Mouse (Mus musculus): ENCODE measurements around the gene Golt1a. TPM values are rescaled to one million over a fixed set of nuclear protein-coding genes. Genes with fewer than 3 reads are reported as not detected.
"Not testable (repeated sequence)": the region's sequence is repeated elsewhere in the genome, so short reads cannot be mapped to it uniquely, and the experiment has no call there.

Golt1a gene
- total and polyA plus RNA-seq, 3 experiments, result 0.43 TPM; not detected in 2

DNA sequence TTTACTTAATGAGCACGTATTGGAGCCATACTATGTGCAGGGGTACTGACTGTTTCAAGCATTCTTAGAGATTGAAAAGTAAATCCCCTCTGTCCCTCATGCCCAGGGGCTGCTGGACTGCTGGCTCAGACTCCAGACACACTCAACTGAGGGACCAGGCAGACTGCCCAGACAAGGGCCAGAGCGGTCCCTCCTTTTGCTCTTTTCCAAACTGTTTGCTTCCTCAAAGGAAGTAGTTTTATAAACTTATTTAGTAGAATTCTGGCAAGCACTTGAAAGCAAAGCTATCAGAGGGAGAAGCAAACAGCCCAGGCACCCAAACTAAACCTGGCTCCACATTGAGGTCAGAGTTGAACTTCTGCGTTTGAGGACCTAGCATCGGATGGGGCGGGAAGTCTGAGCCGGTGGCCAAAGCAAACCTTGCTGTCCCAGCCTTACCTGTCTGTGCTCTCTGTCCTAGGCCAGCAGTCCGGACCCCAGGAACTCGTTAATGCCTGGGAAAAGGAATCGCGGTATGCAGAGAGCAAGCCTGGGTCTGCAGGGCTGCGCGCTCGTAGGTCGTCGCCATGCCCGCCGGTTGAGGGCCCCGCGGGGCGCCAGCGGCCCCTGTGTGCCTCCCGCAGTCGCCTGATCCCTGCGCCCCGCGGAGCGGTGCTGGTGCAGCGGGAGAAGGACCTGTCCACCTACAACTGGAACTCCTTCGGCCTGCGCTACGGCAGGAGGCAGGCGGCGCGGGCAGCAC lies 19.5 kb downstream of the Golt1a start:
- no peak for TF ChIP-seq POLR2A (IDR thresholded peaks at IDR 0.05; ENCODE audit: insufficient read depth, low read depth, low read length)
- no peak for TF ChIP-seq CTCF (IDR thresholded peaks at IDR 0.05)
- no peak for TF ChIP-seq EP300 (IDR thresholded peaks at IDR 0.05; ENCODE audit: insufficient read depth, low read depth, low read length)
- intact Hi-C loops (cut with DNase I), result no loop called here
- WGBS, result 11% methylated on average over 34 of the region's 34 CpGs
- no peak overlapping the region for H3K27ac ChIP-seq
- H3K27me3 ChIP-seq (ENCODE audit: control insufficient read depth, insufficient read depth, low read length), result peaks cover 5% of the 10 kb centered on the region; the same call in 1 of the 2 replicates
- H3K4me1 ChIP-seq (ENCODE audit: control insufficient read depth, insufficient read depth, low read length), result no peaks in the 10 kb centered on the region
- 0 out of 2 replicates have a peak overlapping the region, but pooled peaks have one; percentile 10 for H3K4me3 ChIP-seq
- H3K79me2 ChIP-seq (replicated peaks; ENCODE audit: control insufficient read depth, insufficient read depth, low read length), result no peaks in the 10 kb centered on the region
- H3K9ac ChIP-seq (ENCODE audit: low read depth, low read length), result 0 out of 2 replicates have a peak overlapping the region, but pooled peaks have one; percentile 7
- DNase-seq, result no peak
- no peaks in the 10 kb centered on the region for H3K36me3 ChIP-seq (ENCODE audit: control insufficient read depth, insufficient read depth, low read length)

DNA sequence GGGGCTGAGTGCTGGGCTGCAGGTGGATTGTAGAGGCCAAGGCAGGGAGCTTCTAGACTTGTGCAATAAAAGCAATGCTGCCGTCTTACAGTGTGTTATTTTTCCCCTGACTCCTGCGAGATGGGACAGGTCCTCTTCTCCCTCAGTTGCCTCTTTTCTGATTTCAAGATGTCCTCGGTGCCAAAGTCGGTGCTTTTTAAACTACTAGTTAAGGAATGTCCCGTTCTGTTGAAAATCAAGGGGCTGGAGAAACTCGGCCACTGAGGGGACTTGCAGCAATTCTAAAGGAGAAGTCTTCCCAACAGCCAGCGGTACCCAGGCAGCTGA lies 20.0 kb downstream of the Golt1a start:
- TF ChIP-seq POLR2A (IDR thresholded peaks at IDR 0.05; ENCODE audit: insufficient read depth, low read depth, low read length) (no peak), CTCF (IDR thresholded peaks at IDR 0.05) (no peak), EP300 (IDR thresholded peaks at IDR 0.05; ENCODE audit: insufficient read depth, low read depth, low read length) (no peak)
- Histone ChIP-seq H3K4me3 (0 out of 2 replicates have a peak overlapping the region, but pooled peaks have one; percentile 10), H3K79me2 (replicated peaks; ENCODE audit: control insufficient read depth, insufficient read depth, low read length) (no peaks in the 10 kb centered on the region)

DNA sequence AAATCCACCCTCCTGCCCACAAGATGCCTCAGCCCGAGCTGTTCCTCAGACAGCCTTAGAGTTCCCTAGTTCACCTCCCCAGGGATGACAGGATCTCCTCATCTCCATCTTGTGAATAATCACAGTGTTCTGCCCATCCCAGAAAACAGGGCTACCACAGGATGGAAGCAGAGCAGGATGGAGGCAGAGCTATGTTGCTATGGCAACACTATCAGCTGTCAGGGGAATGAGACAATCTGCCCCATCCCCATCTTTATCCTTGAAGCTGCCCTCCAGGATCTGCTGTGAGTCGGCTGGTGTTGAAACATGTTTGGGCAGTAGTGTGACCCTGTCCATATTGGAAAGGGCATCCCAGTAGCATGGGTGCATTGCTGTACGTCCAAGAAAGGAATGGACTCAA lies 21.5 kb downstream of the Golt1a start:
- no peak overlapping the region for H3K4me3 ChIP-seq
- H3K9ac ChIP-seq (ENCODE audit: low read depth, low read length), result no peak overlapping the region
- H3K27me3 ChIP-seq (ENCODE audit: control insufficient read depth, insufficient read depth, low read length), result peaks cover 5% of the 10 kb centered on the region; the same call in 1 of the 2 replicates
- DNase-seq, result no peak
- intact Hi-C loops (cut with DNase I), result no loop called here
- 63% methylated on average over 3 of the region's 3 CpGs for WGBS
- H3K4me1 ChIP-seq (ENCODE audit: control insufficient read depth, insufficient read depth, low read length), result no peaks in the 10 kb centered on the region
- H3K79me2 ChIP-seq (replicated peaks; ENCODE audit: control insufficient read depth, insufficient read depth, low read length), result no peaks in the 10 kb centered on the region
- no peaks in the 10 kb centered on the region for H3K36me3 ChIP-seq (ENCODE audit: control insufficient read depth, insufficient read depth, low read length)
- no peak for TF ChIP-seq POLR2A (IDR thresholded peaks at IDR 0.05; ENCODE audit: insufficient read depth, low read depth, low read length)
- TF ChIP-seq CTCF (IDR thresholded peaks at IDR 0.05), result no peak
- TF ChIP-seq EP300 (IDR thresholded peaks at IDR 0.05; ENCODE audit: insufficient read depth, low read depth, low read length), result no peak
- H3K27ac ChIP-seq, result no peak overlapping the region

More for the DNA sequence above, 20.0 kb downstream of the Golt1a start:
- no peaks in the 10 kb centered on the region for H3K36me3 ChIP-seq (ENCODE audit: control insufficient read depth, insufficient read depth, low read length)
- no peak for DNase-seq
- H3K27me3 ChIP-seq (ENCODE audit: control insufficient read depth, insufficient read depth, low read length), result peaks cover 5% of the 10 kb centered on the region; the same call in 1 of the 2 replicates
- intact Hi-C loops (cut with DNase I), result no loop called here
- no peak overlapping the region for H3K27ac ChIP-seq
- H3K4me1 ChIP-seq (ENCODE audit: control insufficient read depth, insufficient read depth, low read length), result no peaks in the 10 kb centered on the region
- 41% methylated on average over 7 of the region's 7 CpGs for WGBS
- no peak overlapping the region for H3K9ac ChIP-seq (ENCODE audit: low read depth, low read length)

DNA sequence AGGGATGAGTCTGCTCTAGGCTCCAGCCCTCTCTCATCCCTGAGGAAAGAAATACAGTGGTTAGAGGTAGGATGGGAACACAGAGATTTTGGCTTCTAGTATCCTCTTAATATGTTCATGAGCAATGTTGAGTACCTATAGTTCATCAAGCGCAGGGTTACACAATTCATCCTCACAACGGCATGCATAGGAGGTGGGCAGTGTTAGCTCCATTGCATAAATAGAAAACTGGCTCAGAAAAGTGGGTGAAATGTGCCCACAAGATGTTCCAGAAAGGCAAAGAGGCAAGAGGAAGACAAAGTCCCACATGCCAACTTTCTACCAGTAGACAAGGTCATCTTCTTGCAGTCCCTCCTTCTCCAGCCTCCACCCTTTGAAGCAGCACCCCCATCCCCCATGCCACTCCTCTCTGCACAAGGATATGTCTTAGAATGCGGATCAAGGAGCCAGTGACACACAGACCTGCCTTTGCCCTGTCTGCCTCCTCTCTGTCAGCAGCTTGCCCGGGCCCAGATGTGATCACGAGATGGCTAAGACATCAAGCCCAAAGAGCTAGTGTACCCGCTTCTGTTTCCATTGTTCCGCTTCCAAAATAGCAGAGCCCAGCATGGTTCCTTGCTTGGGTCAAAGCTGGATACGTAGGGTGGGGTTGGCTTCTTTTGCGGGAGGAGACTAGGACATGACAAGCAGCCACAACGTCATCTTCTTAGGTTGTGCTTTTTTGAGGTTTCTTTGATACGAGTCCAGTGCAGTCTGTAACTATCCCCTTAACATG lies 23.2 kb downstream of the Golt1a start:
- no peaks in the 10 kb centered on the region for H3K36me3 ChIP-seq (ENCODE audit: control insufficient read depth, insufficient read depth, low read length)
- WGBS, result 86% methylated on average over 11 of the region's 11 CpGs
- no peak overlapping the region for H3K4me3 ChIP-seq
- H3K27ac ChIP-seq, result no peak overlapping the region
- TF ChIP-seq EP300 (IDR thresholded peaks at IDR 0.05; ENCODE audit: insufficient read depth, low read depth, low read length) (no peak), CTCF (IDR thresholded peaks at IDR 0.05) (no peak), POLR2A (IDR thresholded peaks at IDR 0.05; ENCODE audit: insufficient read depth, low read depth, low read length) (no peak)
- intact Hi-C loops (cut with DNase I), result no loop called here
- no peaks in the 10 kb centered on the region for H3K79me2 ChIP-seq (replicated peaks; ENCODE audit: control insufficient read depth, insufficient read depth, low read length)
- H3K27me3 ChIP-seq (ENCODE audit: control insufficient read depth, insufficient read depth, low read length), result peaks cover 5% of the 10 kb centered on the region; the same call in 1 of the 2 replicates
- H3K9ac ChIP-seq (ENCODE audit: low read depth, low read length), result no peak overlapping the region
- H3K4me1 ChIP-seq (ENCODE audit: control insufficient read depth, insufficient read depth, low read length), result no peaks in the 10 kb centered on the region
- no peak for DNase-seq

DNA sequence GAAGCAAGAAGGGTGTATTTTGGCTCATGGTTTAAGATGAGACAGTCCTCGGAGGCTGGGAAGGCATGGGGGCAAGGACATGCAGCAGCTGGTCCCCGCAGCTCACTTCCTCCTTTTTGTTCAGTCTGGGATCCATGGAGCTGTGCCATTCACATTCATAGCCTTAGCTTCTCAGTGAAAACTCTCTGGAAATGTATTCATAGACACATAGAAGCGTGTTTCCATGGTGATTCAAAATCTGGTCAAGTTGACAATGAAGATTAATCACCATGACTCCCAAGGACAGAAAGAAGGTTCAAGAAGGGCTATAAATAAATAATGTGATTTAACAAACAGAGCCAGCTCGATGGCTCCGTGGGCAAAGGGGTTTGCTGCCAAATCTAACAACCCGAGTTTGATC lies 24.3 kb downstream of the Golt1a start:
- Histone ChIP-seq H3K27me3 (ENCODE audit: control insufficient read depth, insufficient read depth, low read length) (peaks cover 5% of the 10 kb centered on the region; the same call in 1 of the 2 replicates), H3K4me1 (ENCODE audit: control insufficient read depth, insufficient read depth, low read length) (no peaks in the 10 kb centered on the region), H3K36me3 (ENCODE audit: control insufficient read depth, insufficient read depth, low read length) (no peaks in the 10 kb centered on the region), H3K27ac (no peak overlapping the region), H3K4me3 (no peak overlapping the region), H3K9ac (ENCODE audit: low read depth, low read length) (no peak overlapping the region), H3K79me2 (replicated peaks; ENCODE audit: control insufficient read depth, insufficient read depth, low read length) (no peaks in the 10 kb centered on the region)
- WGBS, result 80% methylated on average over 6 of the region's 6 CpGs
- TF ChIP-seq POLR2A (IDR thresholded peaks at IDR 0.05; ENCODE audit: insufficient read depth, low read depth, low read length) (no peak), CTCF (IDR thresholded peaks at IDR 0.05) (no peak), EP300 (IDR thresholded peaks at IDR 0.05; ENCODE audit: insufficient read depth, low read depth, low read length) (no peak)
- no peak for DNase-seq
- intact Hi-C loops (cut with DNase I), result no loop called here

DNA sequence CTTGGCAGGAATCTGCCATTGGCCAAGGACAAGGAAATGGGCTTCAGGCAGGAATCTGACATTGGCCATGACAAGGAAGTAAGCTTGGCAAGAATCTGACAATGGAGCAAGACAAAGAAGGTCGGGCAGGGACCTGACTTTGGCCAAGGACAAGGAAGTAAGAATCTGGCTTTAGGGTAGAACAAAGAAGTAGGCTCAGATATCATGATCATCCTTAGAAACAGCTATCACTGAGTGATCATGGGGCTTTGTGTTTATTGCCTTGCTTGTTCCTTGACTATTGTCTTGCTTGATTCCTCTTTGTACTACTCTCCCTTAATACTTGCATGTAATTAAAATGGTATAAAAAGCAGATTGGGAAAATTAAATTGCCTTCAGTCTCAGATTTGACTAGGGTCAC lies 30.8 kb downstream of the Golt1a start:
- H3K79me2 ChIP-seq (replicated peaks; ENCODE audit: control insufficient read depth, insufficient read depth, low read length); H3K4me1 ChIP-seq (ENCODE audit: control insufficient read depth, insufficient read depth, low read length); H3K4me3 ChIP-seq; H3K36me3 ChIP-seq (ENCODE audit: control insufficient read depth, insufficient read depth, low read length); H3K9ac ChIP-seq (ENCODE audit: low read depth, low read length); H3K27ac ChIP-seq; DNase-seq; H3K27me3 ChIP-seq (ENCODE audit: control insufficient read depth, insufficient read depth, low read length); intact Hi-C loops (cut with DNase I): not testable (repeated sequence)
- 36% methylated on average over 1 of the region's 1 CpGs for WGBS
